Mouse (Mus musculus) thymus, postnatal 14 days (tissue): ENCODE results near the gene Stx1b.
"Not testable (repeated sequence)": the region's sequence is repeated elsewhere in the genome, so short reads cannot be mapped to it uniquely, and the experiment has no call there.

Experiments
- DNase-seq: peaks from one replicate; pipeline ENCODE4 v3.0.0; 2021

Gene Stx1b

DNA sequence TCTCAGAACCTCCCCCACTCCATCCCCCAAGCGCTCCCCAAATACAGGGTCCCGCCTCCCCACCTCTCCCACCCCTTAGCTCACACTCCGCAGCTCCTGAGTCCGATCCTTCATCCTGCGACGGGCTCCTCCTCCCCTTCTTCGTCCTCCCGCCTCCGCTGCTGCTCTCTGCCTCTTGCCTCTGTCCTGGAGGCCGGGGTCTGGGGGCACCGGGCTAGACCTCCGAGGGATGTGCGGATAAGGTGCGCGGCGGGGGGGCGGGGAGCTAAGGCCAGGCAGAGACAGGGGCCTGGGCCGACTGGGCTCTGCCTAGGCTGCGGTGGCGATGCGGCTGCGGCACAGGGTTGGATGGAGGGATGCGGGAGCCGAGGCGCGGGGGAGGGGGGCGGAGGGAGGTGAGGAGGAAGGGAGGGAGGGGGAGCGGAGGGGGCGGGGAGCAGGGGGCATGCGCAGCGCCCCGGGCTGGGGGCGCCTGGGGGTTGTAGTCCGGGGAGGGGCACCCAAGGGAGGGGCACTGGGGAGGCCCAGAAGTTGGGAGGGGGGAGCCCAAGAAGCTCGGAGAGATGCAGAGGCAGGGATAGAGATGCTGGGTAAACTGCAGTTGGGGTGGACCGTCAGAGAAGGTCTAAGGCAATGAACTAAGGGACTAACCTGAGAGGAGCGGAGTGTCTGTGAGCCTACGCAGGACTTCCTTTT is at the start of gene Stx1b, which contains the start of gene Stx4a:
Stx1b (minus strand) TSS at position 374 of the 696 bp plus-strand sequence.
Stx4a (plus strand) TSS at position 119 of the 696 bp plus-strand sequence.
- DNase-seq, result no peak

DNA sequence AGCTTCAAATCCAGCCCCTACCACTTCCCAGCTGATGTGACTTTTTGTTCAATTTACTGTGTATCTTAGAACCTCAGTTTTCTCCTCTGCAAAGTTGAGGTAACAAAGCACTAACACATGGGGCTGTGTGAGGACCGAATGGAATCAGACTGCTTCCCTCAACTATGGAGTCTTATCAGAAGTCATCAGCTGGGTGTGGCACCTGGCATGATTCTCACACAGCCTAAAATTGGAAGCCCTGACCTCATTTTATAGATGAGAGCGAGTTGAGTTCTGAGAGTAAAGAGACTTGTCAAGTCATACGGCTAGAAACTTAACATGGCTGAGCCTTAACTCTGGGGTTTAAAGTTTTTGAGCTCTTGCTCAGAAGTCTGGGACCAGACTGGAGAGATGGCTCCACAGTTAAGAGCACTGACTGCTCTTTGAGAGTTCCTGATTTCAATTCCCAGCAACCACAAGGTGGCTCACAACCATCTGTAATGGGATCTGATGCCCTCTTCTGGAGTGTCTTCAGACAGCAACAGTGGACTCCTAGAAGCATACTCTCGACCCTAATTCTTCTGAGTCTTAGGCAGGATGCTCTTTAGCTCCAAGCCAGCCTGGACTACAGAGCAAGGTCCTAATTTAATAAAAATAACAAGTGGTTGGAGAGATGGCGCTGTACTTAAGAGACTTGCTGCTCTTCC is 45.9 kb upstream of the Stx1b start:
- DNase-seq, result peak; percentile 34

DNA sequence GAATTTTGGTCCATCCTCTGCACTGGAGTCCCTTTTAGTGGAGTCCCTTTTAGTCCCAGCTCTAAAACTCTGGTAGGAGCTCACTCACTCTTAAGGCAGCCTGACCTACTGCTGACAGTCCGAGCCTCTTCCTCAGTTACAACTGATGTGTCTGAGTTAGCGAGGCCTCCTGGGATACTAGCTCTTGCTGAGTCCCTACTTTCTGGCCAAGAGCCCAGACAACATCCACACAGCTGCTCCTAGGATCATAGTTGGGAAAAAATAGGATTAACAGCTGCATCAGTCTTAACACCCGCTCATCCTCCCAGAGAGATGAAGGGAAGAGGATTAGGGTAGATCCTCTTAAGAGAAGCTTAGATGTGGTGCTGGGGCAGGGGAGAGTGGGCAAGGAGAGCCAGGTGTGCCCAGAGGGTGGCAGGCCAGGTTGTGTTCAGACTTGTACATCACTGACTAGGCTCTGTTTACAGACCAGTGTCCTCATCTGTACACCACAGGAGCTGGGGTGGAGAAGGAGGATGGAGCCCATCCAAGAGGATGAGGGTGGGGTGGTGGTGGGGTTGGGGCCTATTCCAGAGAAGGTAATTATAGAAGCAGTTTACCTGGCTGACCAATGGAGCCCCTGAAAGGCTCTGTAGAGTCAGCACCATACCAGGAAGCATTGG is 44.9 kb upstream of the Stx1b start:
- DNase-seq, result no peak

DNA sequence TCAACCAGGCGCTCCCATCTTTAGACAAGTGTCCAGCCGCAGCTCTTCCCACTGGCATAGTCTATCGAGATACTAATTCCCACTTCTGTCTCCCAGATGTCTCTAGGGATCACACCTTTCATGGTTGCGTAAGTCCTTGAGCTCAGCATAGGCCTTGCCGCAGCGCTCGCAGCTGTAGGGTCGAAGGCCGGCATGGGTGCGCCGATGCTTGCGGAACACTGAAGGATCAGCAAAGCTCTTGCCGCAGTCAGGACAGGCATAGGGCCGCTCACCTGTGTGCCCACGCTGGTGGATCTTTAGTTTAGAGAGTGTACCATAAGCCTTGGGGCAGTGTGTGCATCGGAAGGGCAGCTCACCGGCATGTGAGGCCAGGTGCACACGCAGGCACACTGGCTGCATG is 43.3 kb upstream of the Stx1b start:
- no peak for DNase-seq

DNA sequence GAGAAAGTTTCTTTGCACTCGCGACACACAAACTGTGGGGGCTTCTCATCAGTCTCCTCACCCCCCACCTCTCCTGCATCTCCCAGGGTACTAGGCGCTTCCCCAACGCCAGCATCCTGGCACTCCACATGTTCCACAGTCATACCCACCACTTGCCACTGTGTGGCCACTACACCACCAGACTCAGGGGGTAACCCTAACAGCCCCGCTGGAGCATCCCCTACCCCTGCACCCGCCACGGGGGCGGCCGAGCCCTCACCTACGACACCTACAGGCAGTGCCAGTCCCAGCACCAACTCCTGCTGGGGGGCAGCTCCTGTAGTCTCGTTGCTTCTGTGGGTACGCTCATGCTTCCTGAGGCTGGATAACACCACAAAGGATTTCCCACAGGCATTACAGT is 42.1 kb upstream of the Stx1b start:
- DNase-seq, result no peak

DNA sequence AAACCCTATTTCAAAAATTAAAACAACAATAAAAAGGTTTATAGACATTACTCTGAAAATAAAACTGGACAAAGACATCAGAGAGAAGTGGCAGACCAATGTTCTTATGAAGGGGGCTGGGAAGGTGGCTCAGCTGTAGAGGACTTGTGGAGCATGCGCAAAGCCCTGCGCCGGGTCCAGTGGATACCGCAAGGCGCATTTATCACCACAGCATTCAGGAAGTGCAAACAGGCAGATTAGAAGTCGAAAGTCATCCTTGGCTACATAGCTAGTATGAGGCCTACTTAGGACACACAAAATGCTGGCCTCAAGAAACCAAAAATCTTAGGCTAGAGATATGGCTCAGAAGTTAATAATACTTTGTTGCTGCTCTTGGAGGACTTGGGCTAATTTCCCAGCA is 33.9 kb upstream of the Stx1b start:
- DNase-seq, result no peak

DNA sequence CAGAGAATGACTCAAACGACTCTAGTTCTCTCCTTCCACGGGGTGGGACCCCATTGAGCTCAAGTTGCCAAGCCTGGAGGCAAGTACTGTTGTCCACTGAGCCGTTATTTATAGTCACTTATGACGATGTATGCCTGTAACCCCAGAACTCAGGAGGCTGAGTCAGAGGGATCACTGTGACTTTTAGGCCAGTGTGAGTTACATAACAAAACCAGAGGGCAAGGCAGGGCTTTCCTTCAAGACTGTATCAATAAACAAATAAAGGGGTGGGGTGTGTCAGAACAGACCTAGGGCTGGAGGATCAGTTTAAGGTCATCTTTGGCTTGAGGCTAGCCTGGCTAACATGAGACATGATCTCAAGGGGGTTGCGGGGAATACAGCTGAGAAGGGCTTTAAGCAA is 26.6 kb upstream of the Stx1b start:
- DNase-seq, result no peak

DNA sequence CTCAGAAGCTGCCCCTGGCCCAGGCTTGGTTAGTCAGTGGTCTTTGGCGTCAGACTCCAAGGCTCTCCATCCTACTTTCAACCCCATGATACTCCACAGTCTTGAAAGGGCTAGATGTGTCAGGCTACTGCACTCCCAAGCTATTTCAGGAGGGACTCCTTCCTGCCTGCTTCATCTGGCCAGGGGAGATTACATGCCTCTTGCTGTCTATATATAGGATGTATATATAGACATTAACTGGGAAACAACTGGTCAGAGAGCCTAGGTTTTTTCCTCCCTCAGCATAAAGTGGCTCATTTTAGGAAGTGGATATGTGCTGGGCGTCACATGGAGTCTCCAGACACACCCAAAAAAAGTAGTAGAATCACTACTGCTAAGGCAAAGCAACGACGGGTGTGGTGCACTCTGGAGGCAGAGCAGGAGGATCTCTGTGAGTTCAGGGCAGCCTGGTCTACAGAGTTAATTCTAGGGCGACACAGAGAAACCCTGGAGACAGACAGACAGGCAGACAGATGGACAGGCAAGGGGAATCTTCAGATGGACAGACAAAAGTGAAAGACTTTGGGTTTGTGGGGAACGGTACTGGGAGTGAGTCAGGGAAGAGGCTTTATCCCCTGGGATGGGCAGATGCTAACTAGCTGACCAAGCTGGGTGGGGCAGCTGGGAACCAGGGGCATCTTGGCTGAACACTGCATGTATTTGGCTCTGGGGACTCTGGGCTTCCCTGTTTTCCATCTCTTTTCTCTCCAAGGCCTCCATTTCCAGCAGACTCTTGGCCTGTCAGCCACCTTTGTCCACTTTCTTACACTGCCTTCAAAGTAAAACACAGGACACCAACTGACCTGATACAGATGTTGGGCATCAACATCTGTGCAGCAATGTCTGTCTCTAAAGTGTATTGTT is 25.9 kb upstream of the Stx1b start:
- no peak for DNase-seq

DNA sequence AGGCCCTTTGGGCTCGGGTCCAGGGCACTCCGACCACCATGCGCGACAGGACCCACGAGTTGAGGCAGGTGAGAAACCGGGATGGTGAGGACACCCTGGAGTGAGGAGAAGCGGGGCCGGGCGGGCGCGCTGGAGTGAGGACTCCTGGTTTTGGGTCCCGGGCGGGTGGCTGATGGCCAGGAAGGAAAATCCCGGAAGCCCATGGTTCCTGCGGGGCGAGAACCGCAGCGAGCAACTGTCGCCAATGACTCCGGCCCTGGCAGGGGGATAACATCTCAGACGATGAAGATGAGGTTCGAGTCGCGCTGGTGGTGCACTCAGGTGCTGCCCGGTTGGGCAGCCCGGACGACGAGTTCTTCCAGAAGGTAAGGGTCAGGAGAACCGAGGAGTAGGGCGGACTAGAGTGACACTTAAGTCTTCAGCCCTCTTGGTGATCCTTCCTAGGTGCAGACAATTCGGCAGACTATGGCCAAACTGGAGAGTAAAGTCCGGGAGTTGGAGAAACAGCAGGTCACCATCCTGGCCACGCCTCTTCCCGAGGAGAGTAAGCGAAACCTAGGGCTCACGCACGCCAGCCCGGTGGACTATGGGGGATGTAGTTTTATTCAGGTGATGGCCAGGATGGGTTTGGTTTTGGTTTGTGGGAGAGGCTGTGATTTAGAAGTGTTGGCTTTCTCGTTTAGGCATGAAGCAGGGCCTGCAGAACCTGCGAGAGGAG is 17.8 kb upstream of the Stx1b start:
- DNase-seq, result peak; percentile 81

DNA sequence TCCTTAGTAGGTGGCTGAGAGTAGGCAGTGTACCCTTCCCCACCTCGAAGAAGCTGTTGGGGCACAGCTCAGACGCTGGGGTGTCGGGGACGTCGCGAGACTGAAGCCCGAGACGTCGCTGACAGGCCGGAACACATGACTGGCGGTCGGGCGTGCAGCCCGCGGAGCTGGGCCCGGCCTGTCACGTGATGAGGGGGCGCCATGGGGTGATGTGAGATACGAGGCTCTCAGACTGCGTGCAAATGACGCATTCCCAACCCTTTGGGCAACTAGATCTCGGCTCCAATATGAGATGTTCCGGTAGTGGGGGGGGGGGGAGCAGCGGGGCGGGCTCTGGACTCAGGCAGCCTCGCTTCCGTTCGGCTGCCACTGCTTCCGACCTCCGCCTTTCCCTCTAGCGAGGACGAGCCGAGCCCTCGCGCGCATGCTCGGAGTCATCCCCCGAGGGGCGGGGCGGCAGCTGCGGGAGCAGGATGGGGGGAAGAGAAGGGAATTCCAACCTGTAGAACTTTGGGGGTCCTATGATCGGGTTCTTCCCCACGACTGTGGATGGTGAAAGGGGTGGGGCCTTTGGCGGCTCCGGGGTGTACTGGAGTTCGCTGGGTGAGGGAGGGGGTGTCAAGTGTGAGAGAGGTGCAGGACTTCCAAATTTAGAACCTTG is 17.1 kb upstream of the Stx1b start:
- DNase-seq, result peak; percentile 95

DNA sequence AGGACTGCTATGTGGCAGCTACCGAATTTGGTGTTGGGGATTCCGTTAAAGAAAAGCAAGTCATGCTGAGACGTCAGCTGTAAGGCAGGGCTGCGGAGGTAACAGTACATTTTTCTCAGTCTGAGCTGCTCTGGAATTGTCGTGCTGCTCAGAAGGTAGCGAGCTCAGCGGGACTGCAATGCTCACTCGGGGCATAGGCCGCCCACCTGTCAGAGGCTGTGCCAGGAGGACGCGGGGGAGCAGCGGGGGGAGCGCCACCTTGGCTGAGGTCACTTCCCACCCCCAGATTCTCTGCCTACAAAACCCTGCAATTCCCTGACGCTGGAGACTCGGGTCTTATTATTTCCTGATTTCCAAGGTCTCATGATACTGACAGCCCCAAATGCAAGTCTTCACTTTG is 16.5 kb upstream of the Stx1b start:
- peak; percentile 84 for DNase-seq

DNA sequence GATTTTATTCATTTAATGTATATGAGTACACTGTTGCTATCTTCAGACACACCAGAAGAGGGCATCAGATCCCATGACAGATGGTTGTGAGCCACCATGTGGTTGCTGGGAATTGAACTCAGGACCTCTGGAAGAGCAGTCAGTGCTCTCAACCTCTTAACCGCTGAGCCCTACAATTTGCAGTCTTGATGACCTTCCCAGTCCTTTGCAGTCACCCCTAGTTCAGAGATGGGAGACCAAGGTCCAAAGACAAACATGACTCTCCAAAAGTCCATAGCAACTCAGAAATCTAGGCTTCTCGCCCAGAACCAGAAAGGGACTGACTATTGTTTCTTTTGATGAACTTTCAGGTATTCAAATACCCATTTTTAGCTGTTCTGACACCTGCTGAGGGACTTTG is 15.7 kb upstream of the Stx1b start:
- DNase-seq, result not testable (repeated sequence)

DNA sequence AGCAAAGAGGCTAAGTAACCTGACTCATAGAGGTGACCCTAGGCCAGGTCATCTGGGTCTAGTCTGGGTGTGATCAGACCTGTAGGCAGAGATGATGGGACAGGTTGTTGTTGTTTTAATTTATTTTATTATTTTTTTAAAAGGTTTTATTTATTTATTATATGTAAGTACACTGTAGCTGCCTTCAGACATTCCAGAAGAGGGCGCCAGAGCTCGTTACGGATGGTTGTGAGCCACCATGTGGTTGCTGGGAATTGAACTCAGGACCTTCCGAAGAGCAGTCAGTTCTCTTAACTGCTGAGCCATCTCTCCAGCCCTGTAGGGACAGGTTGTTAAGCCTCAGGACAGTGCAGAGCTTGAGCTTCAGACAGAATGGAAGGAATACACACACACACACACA is 13.5 kb upstream of the Stx1b start:
- DNase-seq, result not testable (repeated sequence)

DNA sequence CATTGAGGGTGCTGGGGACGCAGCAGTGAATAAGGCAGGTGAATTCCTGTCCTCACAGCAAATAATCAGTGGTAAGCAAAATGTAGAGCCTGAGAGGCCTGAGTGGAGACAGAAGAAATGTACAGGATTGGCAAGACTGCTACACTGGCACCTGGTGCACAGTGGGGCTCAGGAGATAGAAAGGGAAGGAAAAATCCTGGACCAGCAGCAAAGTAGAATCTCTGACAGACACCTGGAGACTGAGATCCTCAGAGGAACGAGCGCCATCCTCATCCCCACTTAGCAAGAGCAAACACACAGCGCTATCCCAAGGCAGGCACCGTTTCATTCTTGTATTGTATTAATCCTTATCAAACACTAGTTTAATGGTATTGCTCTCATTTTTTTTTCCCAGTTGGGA is 13.1 kb upstream of the Stx1b start:
- DNase-seq, result no peak

DNA sequence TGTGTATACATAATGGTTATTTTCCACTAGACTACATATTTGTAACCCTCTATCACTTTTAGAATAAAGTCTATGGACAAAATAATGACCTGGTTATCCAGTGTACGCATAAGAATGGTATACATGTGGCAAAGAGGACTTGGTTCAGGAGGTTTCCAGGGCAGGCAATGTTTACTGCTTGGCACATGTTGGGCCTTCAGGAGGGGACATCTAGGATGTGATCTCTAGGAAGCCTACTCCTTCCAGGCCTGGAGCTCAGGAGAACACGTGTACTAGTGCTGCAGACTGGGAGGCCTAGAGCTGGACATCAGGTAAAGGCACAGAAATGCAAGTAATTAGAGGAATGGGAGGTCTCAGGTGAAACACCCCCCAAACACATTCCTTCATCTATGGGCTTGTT is 11.2 kb upstream of the Stx1b start:
- no peak for DNase-seq

DNA sequence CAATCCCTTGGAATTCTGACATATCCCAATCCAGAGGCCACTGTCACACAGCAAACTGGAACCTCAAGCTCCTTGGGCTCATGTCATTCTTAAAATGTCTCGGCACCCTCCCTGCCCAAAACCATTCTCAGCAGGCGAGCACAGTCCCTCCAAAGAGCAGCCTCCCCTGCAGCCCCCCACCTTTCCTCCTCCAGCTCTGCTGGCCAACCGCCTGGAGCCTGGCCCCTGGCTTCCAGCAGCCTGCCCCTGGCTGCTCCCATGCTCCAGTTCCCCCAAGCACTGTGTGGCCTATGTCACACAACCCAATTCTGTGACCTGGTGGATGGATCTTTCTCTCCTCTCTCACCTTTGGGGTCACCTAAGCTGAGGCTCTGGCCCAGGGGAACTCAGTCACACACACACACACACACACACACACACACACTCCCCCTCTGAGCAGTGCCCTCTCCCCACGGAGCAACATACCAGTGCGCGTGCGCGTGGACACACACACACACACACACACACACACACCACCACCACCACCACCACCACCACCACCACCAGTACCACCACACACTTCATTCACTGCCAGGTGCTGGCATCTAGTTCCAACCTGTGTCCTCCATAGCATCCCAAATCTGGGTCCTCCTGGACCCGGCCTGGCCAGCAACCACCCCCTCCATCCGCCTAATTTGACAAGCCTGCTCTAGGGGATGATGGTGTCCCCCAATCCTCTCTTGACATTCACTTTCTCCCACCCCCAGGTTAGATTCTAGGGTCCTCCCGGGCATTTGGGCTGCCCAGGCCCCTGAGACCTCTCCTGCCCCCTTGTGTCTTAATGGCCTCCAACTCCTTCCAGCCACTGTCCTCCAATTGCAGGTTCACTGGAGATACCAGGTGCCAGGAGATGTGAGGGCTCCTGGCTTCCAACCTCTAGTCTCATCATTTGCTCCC is 845 bp downstream of the Stx1b start:
- no peak for DNase-seq

DNA sequence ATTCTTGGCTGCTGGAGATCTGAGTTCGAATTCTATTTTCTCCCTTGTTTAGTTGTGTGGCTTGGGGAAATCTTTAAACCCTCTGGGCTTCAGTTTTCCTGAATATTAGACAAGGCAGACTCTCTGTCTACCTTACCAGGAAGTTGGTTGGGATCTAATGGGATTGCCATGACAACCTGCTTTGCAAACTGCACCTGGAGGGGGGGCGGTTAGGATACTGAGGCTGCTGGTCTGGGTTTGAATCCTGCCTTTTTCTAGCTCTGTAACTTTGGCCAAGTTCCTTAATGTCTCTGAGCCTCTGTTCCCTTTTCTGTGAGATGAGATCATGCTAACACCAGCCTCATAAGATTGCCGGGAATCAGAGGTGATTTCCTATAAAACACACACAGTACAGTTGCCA is 1.9 kb downstream of the Stx1b start:
- no peak for DNase-seq

DNA sequence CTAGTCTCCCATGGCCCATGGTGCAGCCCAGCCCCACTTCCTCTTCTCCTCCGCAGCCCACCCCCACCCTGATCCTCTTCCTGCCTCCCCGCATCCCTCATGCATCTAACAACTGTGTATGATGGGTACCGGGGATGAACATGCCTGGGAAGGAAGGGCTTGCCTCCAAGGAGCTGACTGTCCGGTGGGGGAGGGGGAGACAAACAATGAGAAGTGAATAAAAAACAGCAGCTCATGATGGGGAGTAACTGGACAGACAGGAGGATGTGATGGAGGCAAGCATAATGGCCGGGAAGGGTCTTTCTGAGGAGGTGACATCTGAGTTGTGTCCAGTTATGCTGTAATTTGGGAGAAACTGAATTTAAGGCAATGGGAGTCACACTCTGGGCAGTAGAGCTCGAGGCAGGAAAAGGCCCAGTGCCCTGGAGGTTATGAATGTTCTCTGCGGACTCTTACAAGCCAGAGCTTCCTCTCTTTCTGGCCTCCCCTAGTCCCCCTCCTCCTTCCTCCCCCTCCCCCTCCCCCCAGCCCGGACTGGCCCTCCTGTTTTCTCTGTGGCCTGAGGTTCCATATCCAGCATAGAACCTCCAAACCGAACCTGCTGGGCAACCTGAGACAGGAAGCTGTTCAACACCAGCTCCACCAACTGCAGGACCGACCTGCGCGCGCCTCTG is 3.4 kb downstream of the Stx1b start:
- DNase-seq, result no peak

DNA sequence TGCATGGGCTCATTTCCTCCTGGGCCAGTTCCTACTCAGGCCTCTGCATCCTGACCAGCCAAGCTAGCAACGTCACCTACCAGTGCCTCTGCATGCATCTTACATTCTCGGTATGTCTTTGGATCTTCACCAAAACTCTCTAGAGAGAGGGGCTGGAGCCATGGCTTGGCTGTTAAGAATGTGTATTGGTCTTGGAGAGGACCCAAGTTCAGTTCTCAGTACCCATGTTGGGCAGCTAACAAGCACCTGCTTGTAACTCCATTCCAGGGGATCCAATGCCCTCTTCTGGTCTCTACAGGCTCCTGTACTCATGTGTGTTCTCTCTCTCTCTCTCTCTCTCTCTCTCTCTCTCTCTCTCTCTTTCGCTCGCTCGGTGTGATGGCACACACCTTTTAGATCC is 6.6 kb downstream of the Stx1b start:
- DNase-seq, result no peak

DNA sequence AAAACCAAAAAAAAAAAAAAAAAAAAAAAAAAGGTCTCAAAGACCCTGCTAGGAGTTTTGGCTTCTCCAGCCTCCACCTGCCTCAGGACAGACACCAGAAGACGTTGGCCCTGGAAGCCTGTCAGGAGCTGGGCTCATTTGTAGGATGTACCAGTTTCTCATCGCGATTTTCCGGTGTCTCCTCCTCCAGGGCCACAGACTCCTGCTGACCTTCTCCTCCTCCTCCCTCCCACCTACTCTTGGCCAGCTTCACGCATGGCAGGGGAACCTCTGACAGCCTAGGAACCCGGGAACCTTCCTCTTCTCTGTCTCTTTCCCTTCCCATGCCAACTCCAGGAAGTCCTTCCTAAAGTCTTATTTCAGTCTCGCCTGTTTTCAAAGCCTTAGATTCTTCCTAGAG is 7.3 kb downstream of the Stx1b start:
- no peak for DNase-seq
